Mouse (Mus musculus): ENCODE results near the gene Cers1.

GRCm38 (mm10) chr8:70283136-70284077 is 32.2 kb upstream of the Cers1 start:
- no peak for TF ChIP-seq MAX (IDR thresholded peaks at IDR 0.05; ENCODE audit: low read depth)
- TF ChIP-seq POLR2AphosphoS2 (IDR thresholded peaks at IDR 0.05; ENCODE audit: insufficient read length, low read depth) = no peak
- no peak for TF ChIP-seq POLR2A (IDR thresholded peaks at IDR 0.05; ENCODE audit: insufficient read length, low read depth)
- no peak for TF ChIP-seq TCF12 (IDR thresholded peaks at IDR 0.05; ENCODE audit: insufficient read depth, poor library complexity, severe bottlenecking)
- TF ChIP-seq USF1 (IDR thresholded peaks at IDR 0.05; ENCODE audit: low read depth) = no peak
